Mouse (Mus musculus) hindlimb bud, embryonic 11.5 days (tissue): ENCODE data around the gene Iqcf1.

Experiments
- DNase-seq: peaks from one replicate; pipeline ENCODE4 v3.0.0-alpha.2; 2012; ENCODE audit warnings: low read depth, low spot score; ENCODE audit errors: extremely low spot score

Gene Iqcf1

GRCm38 (mm10) chr9:106499667-106500066 lies at the start of gene Iqcf1:
Iqcf1 (plus strand) TSS chr9:106499967.
- no peak for DNase-seq

GRCm38 (mm10) chr9:106450661-106451060 lies 49.1 kb upstream of the Iqcf1 start:
- DNase-seq, result no peak

- no peak for DNase-seq
These were observed 48.5 kb upstream of the Iqcf1 start for GRCm38 (mm10) chr9:106451298-106451697.

GRCm38 (mm10) chr9:106451899-106452298 lies 47.9 kb upstream of the Iqcf1 start:
- DNase-seq, result no peak

GRCm38 (mm10) chr9:106452351-106452750 lies 47.4 kb upstream of the Iqcf1 start:
- DNase-seq, result no peak

- DNase-seq, result no peak
These were observed 46.9 kb upstream of the Iqcf1 start for GRCm38 (mm10) chr9:106452821-106453220.

- no peak for DNase-seq
These were observed 46.3 kb upstream of the Iqcf1 start, which contains the start of gene Pcbp4 for GRCm38 (mm10) chr9:106453271-106454070. Pcbp4 (plus strand) TSS chr9:106453291.

- DNase-seq, result no peak
These were observed 45.6 kb upstream of the Iqcf1 start for GRCm38 (mm10) chr9:106454071-106454761.

- DNase-seq, result no peak
These were observed 44.7 kb upstream of the Iqcf1 start for GRCm38 (mm10) chr9:106454888-106455681.

GRCm38 (mm10) chr9:106456325-106457162 lies 43.2 kb upstream of the Iqcf1 start:
- no peak for DNase-seq

- DNase-seq, result no peak
These were observed 42.6 kb upstream of the Iqcf1 start for GRCm38 (mm10) chr9:106457163-106457559.

GRCm38 (mm10) chr9:106457920-106458319 lies 41.8 kb upstream of the Iqcf1 start:
- DNase-seq, result no peak

- DNase-seq, result no peak
These were observed 39.8 kb upstream of the Iqcf1 start for GRCm38 (mm10) chr9:106459946-106460345.

GRCm38 (mm10) chr9:106460401-106461025 lies 39.3 kb upstream of the Iqcf1 start:
- no peak for DNase-seq

GRCm38 (mm10) chr9:106461026-106461415 lies 38.7 kb upstream of the Iqcf1 start:
- DNase-seq, result no peak

- DNase-seq, result no peak
These were observed 37.9 kb upstream of the Iqcf1 start for GRCm38 (mm10) chr9:106461641-106462429.

GRCm38 (mm10) chr9:106462430-106462800 lies 37.4 kb upstream of the Iqcf1 start:
- no peak for DNase-seq

- DNase-seq, result no peak
These were observed 36.4 kb upstream of the Iqcf1 start for GRCm38 (mm10) chr9:106463122-106464063.
